Mouse (Mus musculus): ENCODE results near the gene Xrcc4. TPM values are rescaled to one million over a fixed set of nuclear protein-coding genes. Genes with fewer than 3 reads are reported as not detected.
A peak's percentile ranks its signal among the peaks of the same experiment; 100 is the strongest.

Xrcc4 gene
- total RNA-seq, 1 experiment, result 11.5 TPM

DNA sequence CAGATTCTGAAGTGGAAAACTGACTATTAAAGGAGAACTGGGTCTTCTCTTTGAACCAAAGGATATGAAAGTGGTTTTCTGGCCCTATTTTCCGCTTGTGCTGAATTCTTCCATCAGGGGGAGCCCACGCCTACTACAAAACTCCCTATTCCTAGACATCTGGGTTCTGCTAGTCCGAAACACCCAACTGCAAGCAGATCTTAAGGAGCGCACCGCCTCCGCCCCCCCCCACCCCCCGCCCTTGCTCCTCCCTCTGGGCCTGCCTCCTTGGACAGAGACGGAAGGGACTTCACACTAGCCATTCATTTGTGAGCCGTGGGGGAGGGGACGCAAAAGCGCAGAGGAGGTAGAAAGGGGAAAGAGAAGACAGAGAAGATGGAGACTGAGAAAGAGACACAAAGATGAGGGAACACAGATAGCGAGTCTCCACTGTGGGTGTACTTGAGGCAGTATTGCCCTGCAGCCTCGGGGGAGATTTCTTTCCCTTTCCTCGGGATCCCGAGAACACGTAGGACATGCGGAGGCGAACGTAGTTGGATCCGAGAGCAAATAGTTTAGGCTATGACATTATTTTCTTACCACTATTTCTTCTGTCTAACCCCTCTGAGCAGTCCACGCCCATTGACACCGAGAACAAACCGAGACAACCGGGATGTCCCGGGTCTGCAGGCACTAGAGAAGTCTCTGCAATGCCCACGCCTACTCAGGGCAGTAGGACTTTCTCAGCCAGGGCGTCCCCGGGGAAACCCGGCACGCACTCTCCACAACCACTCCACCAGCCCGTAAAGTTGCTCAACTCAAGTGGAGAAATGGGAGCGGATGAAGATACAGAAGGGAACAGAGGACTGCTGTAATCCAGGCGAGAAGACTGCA lies 348.9 kb downstream of the Xrcc4 start:
- in situ Hi-C loops (cut with MboI; ENCODE audit: low sequenced_read_pairs in 2 of 2, unreplicated experiment in 2 of 2), result no loop called here
- Histone ChIP-seq H3K27ac (ENCODE audit: insufficient read depth, low read depth, low read length, poor library complexity, severe bottlenecking) (no peak overlapping the region), H3K9me3 (ENCODE audit: control insufficient read depth, insufficient read depth, low read depth, low read length) (no peaks in the 10 kb centered on the region), H3K9ac (ENCODE audit: insufficient read depth, low read depth, low read length, poor library complexity, severe bottlenecking) (peak overlapping the region; percentile 38; the same call in 1 of the 2 replicates), H3K36me3 (ENCODE audit: control insufficient read depth, insufficient read depth, low read length, poor library complexity, severe bottlenecking) (no peaks in the 10 kb centered on the region), H3K4me1 (ENCODE audit: control insufficient read depth in 2 of 2, insufficient read depth in 2 of 2, low read length in 2 of 2, poor library complexity in 1 of 2) (peaks cover 0 to 4% of the 10 kb centered on the region in 2 experiments; a peak in 2 of 4 replicates), H3K4me3 (ENCODE audit: insufficient read depth in 1 of 2, low read depth in 1 of 2, low read length in 2 of 2, poor library complexity in 1 of 2, severe bottlenecking in 1 of 2) (peak overlapping the region; percentile 81 to 82)
- DNase-seq (ENCODE audit: low read depth, low spot score), result peak; percentile 68
- no peak for TF ChIP-seq HCFC1 (IDR thresholded peaks at IDR 0.05; ENCODE audit: borderline replicate concordance, insufficient read depth, low read length)
- no peak; the same call in 1 of the 2 replicates for TF ChIP-seq ZC3H11A (IDR thresholded peaks at IDR 0.05; ENCODE audit: borderline replicate concordance, low read depth, low read length)
- no peak for TF ChIP-seq MAFK (IDR thresholded peaks at IDR 0.05; ENCODE audit: insufficient read depth, low read depth, low read length)
- TF ChIP-seq CHD2 (IDR thresholded peaks at IDR 0.05; ENCODE audit: low read depth, low read length), result no peak
- no peak for TF ChIP-seq ZNF384 (IDR thresholded peaks at IDR 0.05; ENCODE audit: low read depth, low read length)

DNA sequence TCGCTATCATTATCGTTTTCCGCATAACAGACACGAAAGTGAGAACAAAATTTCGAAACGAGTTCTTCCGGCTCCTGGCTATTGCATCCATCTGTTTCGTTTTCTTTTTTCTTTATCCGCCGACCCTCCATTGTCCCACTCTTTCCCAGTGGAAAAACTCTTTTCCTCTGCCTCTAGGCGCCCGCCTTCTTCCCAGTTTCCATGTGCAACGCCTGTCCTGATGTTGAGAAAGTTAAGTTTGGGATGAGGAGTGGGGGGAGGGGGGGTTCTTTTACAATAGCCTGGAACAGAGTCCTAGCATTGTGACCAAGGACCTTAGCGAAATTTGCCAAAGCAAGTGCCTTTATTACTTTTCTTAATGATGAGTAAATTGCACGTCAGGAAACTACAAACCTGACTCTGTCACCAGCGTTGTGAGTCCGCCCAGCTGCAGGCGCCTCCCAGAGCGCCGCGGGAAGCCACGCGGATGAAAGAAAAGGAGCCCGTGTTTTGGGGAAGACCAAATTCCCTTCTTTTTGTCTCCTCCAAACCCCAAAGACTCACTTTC lies 349.6 kb downstream of the Xrcc4 start:
- Histone ChIP-seq H3K9ac (ENCODE audit: insufficient read depth, low read depth, low read length, poor library complexity, severe bottlenecking) (peak overlapping the region; percentile 13; the same call in 1 of the 2 replicates), H3K4me3 (ENCODE audit: insufficient read depth in 1 of 2, low read depth in 1 of 2, low read length in 2 of 2, poor library complexity in 1 of 2, severe bottlenecking in 1 of 2) (peak overlapping the region; percentile 60 to 82), H3K27ac (ENCODE audit: insufficient read depth, low read depth, low read length, poor library complexity, severe bottlenecking) (no peak overlapping the region), H3K36me3 (ENCODE audit: control insufficient read depth, insufficient read depth, low read length, poor library complexity, severe bottlenecking) (no peaks in the 10 kb centered on the region), H3K4me1 (ENCODE audit: control insufficient read depth in 2 of 2, insufficient read depth in 2 of 2, low read length in 2 of 2, poor library complexity in 1 of 2) (peaks cover 0 to 4% of the 10 kb centered on the region in 2 experiments; a peak in 2 of 4 replicates), H3K9me3 (ENCODE audit: control insufficient read depth, insufficient read depth, low read depth, low read length) (no peaks in the 10 kb centered on the region)
- TF ChIP-seq MAFK (IDR thresholded peaks at IDR 0.05; ENCODE audit: insufficient read depth, low read depth, low read length) (no peak), CHD2 (IDR thresholded peaks at IDR 0.05; ENCODE audit: low read depth, low read length) (no peak), ZNF384 (IDR thresholded peaks at IDR 0.05; ENCODE audit: low read depth, low read length) (no peak), HCFC1 (IDR thresholded peaks at IDR 0.05; ENCODE audit: borderline replicate concordance, insufficient read depth, low read length) (no peak), ZC3H11A (IDR thresholded peaks at IDR 0.05; ENCODE audit: borderline replicate concordance, low read depth, low read length) (no peak)
- no peak for DNase-seq (ENCODE audit: low read depth, low spot score)
- in situ Hi-C loops (cut with MboI; ENCODE audit: low sequenced_read_pairs in 2 of 2, unreplicated experiment in 2 of 2), result no loop called here

DNA sequence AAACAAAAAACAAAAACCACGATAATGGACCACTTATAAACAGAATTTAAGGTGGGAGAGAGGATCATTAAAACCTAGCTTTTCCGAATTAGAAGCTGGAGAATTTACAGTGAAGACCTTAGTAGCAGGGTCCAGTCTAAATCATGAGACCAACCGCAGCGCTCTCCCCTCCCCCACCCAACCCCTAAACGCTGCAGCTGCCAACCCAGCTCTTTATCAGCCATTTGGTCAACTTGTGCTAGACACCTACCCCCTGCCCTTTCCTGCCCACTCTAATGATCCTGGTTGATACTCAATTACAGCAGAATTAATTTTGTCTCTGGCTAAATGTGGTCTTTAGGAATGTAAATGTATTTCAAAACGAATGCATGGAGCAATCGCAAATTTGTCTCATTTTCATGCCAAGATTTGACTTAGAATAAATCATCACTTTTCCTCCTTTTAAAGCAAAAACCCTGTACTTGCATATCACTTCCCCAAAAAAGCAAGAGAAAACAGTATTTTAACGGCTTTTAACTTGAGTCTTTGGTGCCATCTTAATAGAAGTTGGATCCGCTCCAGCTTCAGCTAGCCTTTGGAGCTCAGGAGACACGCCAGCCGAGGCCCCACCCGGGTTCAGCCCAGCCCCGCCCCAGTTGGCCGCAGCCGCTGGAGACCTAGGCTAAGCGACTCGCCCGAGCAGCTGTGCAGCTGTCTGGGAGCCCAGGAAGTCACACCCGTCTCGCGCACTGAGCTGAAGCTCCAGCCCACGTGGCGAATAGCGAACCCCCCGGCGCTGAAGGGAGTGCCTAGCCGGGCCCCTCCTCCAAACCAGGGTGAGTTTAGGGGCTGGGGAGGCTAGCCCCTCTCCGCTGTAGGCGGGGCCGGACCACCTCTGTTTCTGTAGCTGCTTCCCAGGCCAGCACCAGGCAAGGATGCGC lies 350.4 kb downstream of the Xrcc4 start:
- Histone ChIP-seq H3K9me3 (ENCODE audit: control insufficient read depth, insufficient read depth, low read depth, low read length) (no peaks in the 10 kb centered on the region), H3K4me1 (ENCODE audit: control insufficient read depth in 2 of 2, insufficient read depth in 2 of 2, low read length in 2 of 2, poor library complexity in 1 of 2) (peaks cover 0 to 4% of the 10 kb centered on the region in 2 experiments; a peak in 2 of 4 replicates), H3K36me3 (ENCODE audit: control insufficient read depth, insufficient read depth, low read length, poor library complexity, severe bottlenecking) (no peaks in the 10 kb centered on the region), H3K4me3 (ENCODE audit: insufficient read depth in 1 of 2, low read depth in 1 of 2, low read length in 2 of 2, poor library complexity in 1 of 2, severe bottlenecking in 1 of 2) (peak overlapping the region; percentile 60 to 82), H3K27ac (ENCODE audit: insufficient read depth, low read depth, low read length, poor library complexity, severe bottlenecking) (no peak overlapping the region), H3K9ac (ENCODE audit: insufficient read depth, low read depth, low read length, poor library complexity, severe bottlenecking) (peak overlapping the region; percentile 13; the same call in 1 of the 2 replicates)
- peak; percentile 68 for DNase-seq (ENCODE audit: low read depth, low spot score)
- TF ChIP-seq HCFC1 (IDR thresholded peaks at IDR 0.05; ENCODE audit: borderline replicate concordance, insufficient read depth, low read length) (no peak), ZNF384 (IDR thresholded peaks at IDR 0.05; ENCODE audit: low read depth, low read length) (no peak), ZC3H11A (IDR thresholded peaks at IDR 0.05; ENCODE audit: borderline replicate concordance, low read depth, low read length) (no peak), MAFK (IDR thresholded peaks at IDR 0.05; ENCODE audit: insufficient read depth, low read depth, low read length) (no peak), CHD2 (IDR thresholded peaks at IDR 0.05; ENCODE audit: low read depth, low read length) (no peak)
- in situ Hi-C loops (cut with MboI; ENCODE audit: low sequenced_read_pairs in 2 of 2, unreplicated experiment in 2 of 2), result no loop called here

DNA sequence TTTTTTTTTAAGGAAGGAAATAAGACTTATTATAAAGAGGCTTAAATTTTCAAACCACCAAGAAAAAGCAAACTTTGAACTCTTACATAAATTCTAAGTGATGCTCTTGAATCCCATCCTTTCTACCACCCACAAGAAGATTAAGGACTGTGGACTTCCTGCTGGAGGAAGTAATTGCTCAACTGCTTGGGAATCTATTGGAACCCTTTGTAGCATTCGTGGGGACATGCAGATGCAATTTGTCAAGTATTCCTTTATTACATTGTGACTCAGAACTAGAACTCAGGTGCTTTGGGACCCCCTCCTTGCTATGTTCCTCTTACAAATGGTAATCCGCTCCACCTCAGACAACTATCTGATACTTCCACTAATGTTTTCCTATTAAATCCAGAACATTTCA lies 351.1 kb downstream of the Xrcc4 start:
- no peak for TF ChIP-seq ZNF384 (IDR thresholded peaks at IDR 0.05; ENCODE audit: low read depth, low read length)
- TF ChIP-seq HCFC1 (IDR thresholded peaks at IDR 0.05; ENCODE audit: borderline replicate concordance, insufficient read depth, low read length), result no peak
- TF ChIP-seq MAFK (IDR thresholded peaks at IDR 0.05; ENCODE audit: insufficient read depth, low read depth, low read length), result no peak
- TF ChIP-seq ZC3H11A (IDR thresholded peaks at IDR 0.05; ENCODE audit: borderline replicate concordance, low read depth, low read length), result no peak
- TF ChIP-seq CHD2 (IDR thresholded peaks at IDR 0.05; ENCODE audit: low read depth, low read length), result no peak
- Histone ChIP-seq H3K36me3 (ENCODE audit: control insufficient read depth, insufficient read depth, low read length, poor library complexity, severe bottlenecking) (no peaks in the 10 kb centered on the region), H3K9me3 (ENCODE audit: control insufficient read depth, insufficient read depth, low read depth, low read length) (no peaks in the 10 kb centered on the region), H3K4me3 (ENCODE audit: insufficient read depth in 1 of 2, low read depth in 1 of 2, low read length in 2 of 2, poor library complexity in 1 of 2, severe bottlenecking in 1 of 2) (no peak overlapping the region), H3K27ac (ENCODE audit: insufficient read depth, low read depth, low read length, poor library complexity, severe bottlenecking) (no peak overlapping the region), H3K9ac (ENCODE audit: insufficient read depth, low read depth, low read length, poor library complexity, severe bottlenecking) (no peak overlapping the region), H3K4me1 (ENCODE audit: control insufficient read depth in 2 of 2, insufficient read depth in 2 of 2, low read length in 2 of 2, poor library complexity in 1 of 2) (peaks cover 0 to 4% of the 10 kb centered on the region in 2 experiments; a peak in 2 of 4 replicates)
- DNase-seq (ENCODE audit: low read depth, low spot score), result no peak
- in situ Hi-C loops (cut with MboI; ENCODE audit: low sequenced_read_pairs in 2 of 2, unreplicated experiment in 2 of 2), result no loop called here

Measured in ES-E14 (cell line).